Comparison of ENCODE assay signal across 12 mouse cellular contexts in genomic region chr10:39532008-39532740, GRCm38 (mm10).
DNase-seq lines count a peak whose midpoint lies in the region; ATAC-seq and TF ChIP-seq lines count a peak whose summit lies in the region.
"Had no signal": no experiment of that assay in that cellular context is flagged by ENCODE, and none has a peak within 500 bp of the region (broad histone marks: within the 10 kb centered on the region; RNA-seq: fewer than 3 reads in every experiment).

No protein-coding gene starts in this region.

- WGBS in kidney, adult 2 months, result 51% methylated on average over 20 of the region's 20 CpGs
- WGBS in hindbrain, embryonic 13.5 days, result 44% methylated on average over 20 of the region's 20 CpGs
- WGBS in limb, embryonic 14.5 days, result 46% methylated on average over 20 of the region's 20 CpGs

- no peak for TF ChIP-seq CTCF in kidney, adult 2 months (conservative IDR thresholded peaks at IDR 0.05; ENCODE audit: insufficient read depth, insufficient read length, low read depth, low read length)

- no peaks in the 10 kb centered on the region for H3K36me3 ChIP-seq in kidney, adult 2 months (ENCODE audit: control insufficient read depth, insufficient read depth, low read length)
- H3K36me3 ChIP-seq in hindbrain, embryonic 13.5 days, result peaks cover 21% of the 10 kb centered on the region
- H3K36me3 ChIP-seq in limb, embryonic 14.5 days (ENCODE audit: control insufficient read depth, insufficient read depth, low read length), result 0 out of 2 replicates have a peak, but pooled peaks cover 11% of the 10 kb centered on the region

- DNase-seq in kidney, adult 2 months, result peak; percentile 37
- DNase-seq in kidney, postnatal 10 days, result no peak
- peak; percentile 45 for DNase-seq in embryo, embryonic 9.5 days (ENCODE audit: extremely low spot score)
- DNase-seq in limb, embryonic 14.5 days (ENCODE audit: low spot score), result no peak
- DNase-seq in thymus, adult 18-20 months, result no peak
- no peak for DNase-seq in Muller cell, postnatal 12 days (ENCODE audit: inconsistent ontology term)
- no peak for DNase-seq in MN1 (ENCODE audit: low spot score)
- DNase-seq: cerebellum, postnatal 25 days had no signal

- no peak for ATAC-seq in hindbrain, embryonic 13.5 days (ENCODE audit: low FRiP score)
- ATAC-seq in limb, embryonic 14.5 days (ENCODE audit: low FRiP score, low read depth), result no peak
- ATAC-seq: midbrain, embryonic 15.5 days had no signal

- peak overlapping the region; percentile 20; the same call in 1 of the 2 replicates for H3K4me3 ChIP-seq in kidney, adult 2 months (ENCODE audit: insufficient read depth, low read depth, low read length)
- no peak overlapping the region for H3K4me3 ChIP-seq in hindbrain, embryonic 13.5 days
- no peak overlapping the region for H3K4me3 ChIP-seq in limb, embryonic 14.5 days (replicated peaks; ENCODE audit: low read length)
- H3K4me3 ChIP-seq: left cerebral cortex, adult 2 months; lung, embryonic 15.5 days; midbrain, embryonic 15.5 days had no signal

- H3K27me3 ChIP-seq in kidney, adult 2 months (replicated peaks; ENCODE audit: control insufficient read depth, insufficient read depth, low read length), result no peaks in the 10 kb centered on the region
- H3K27me3 ChIP-seq in hindbrain, embryonic 13.5 days, result no peaks in the 10 kb centered on the region
- no peaks in the 10 kb centered on the region for H3K27me3 ChIP-seq in limb, embryonic 14.5 days (ENCODE audit: control insufficient read depth, insufficient read depth, low read length)
- H3K27me3 ChIP-seq: lung, embryonic 15.5 days; midbrain, embryonic 15.5 days had no signal

- no peaks in the 10 kb centered on the region for H3K9me3 ChIP-seq in hindbrain, embryonic 13.5 days
- no peaks in the 10 kb centered on the region for H3K9me3 ChIP-seq in limb, embryonic 14.5 days (ENCODE audit: control insufficient read depth, low read length)
- H3K9me3 ChIP-seq: lung, embryonic 15.5 days; midbrain, embryonic 15.5 days had no signal

- peaks cover 25% of the 10 kb centered on the region for H3K4me1 ChIP-seq in kidney, adult 2 months (ENCODE audit: control insufficient read depth, insufficient read depth, low read length)
- H3K4me1 ChIP-seq in hindbrain, embryonic 13.5 days (replicated peaks), result peaks cover 80% of the 10 kb centered on the region
- peaks cover 44% of the 10 kb centered on the region for H3K4me1 ChIP-seq in limb, embryonic 14.5 days (ENCODE audit: control insufficient read depth, insufficient read depth, low read length)

- no peak overlapping the region for H3K4me2 ChIP-seq in hindbrain, embryonic 13.5 days
- peak overlapping the region; percentile 11; the same call in 1 of the 2 replicates for H3K4me2 ChIP-seq in limb, embryonic 14.5 days (replicated peaks; ENCODE audit: low read depth, low read length, severe bottlenecking)
- H3K4me2 ChIP-seq: lung, embryonic 15.5 days; midbrain, embryonic 15.5 days had no signal

- TF ChIP-seq POLR2A in kidney, adult 2 months (IDR thresholded peaks at IDR 0.05; ENCODE audit: low read depth, low read length), result no peak
- no peak for TF ChIP-seq POLR2A in limb, embryonic 14.5 days (IDR thresholded peaks at IDR 0.05; ENCODE audit: borderline replicate concordance, extremely low read depth, insufficient read depth, insufficient read length)

- H3K27ac ChIP-seq in kidney, adult 2 months (ENCODE audit: insufficient read depth, low read depth, low read length), result peak overlapping the region; percentile 47
- peak overlapping the region; percentile 81 for H3K27ac ChIP-seq in hindbrain, embryonic 13.5 days
- H3K27ac ChIP-seq in limb, embryonic 14.5 days (replicated peaks; ENCODE audit: low read depth, low read length), result peak overlapping the region; percentile 34; the same call in 1 of the 2 replicates
- H3K27ac ChIP-seq: left cerebral cortex, adult 2 months; midbrain, embryonic 15.5 days had no signal

- H3K9ac ChIP-seq in hindbrain, embryonic 13.5 days, result no peak overlapping the region
- H3K9ac ChIP-seq in limb, embryonic 14.5 days (ENCODE audit: low read depth, low read length, severe bottlenecking), result no peak overlapping the region
- H3K9ac ChIP-seq: lung, embryonic 15.5 days; midbrain, embryonic 15.5 days had no signal

Comparison
In these comparisons a context has a peak if more than half of its experiments do, and no peak if none do; other contexts are left out.
1. DNase-seq: peak in kidney, adult 2 months (single experiment) and embryo, embryonic 9.5 days (single experiment); none in kidney, postnatal 10 days (single experiment), limb, embryonic 14.5 days (single experiment), thymus, adult 18-20 months (0 of 2), Muller cell, postnatal 12 days (single experiment) and MN1 (single experiment).
2. Peak in every context shown above with its lines, with median percentiles within 50 percentile points of each other: H3K27ac ChIP-seq.